ENCODE assay signal across 8 mouse cellular contexts in the genomic region with DNA sequence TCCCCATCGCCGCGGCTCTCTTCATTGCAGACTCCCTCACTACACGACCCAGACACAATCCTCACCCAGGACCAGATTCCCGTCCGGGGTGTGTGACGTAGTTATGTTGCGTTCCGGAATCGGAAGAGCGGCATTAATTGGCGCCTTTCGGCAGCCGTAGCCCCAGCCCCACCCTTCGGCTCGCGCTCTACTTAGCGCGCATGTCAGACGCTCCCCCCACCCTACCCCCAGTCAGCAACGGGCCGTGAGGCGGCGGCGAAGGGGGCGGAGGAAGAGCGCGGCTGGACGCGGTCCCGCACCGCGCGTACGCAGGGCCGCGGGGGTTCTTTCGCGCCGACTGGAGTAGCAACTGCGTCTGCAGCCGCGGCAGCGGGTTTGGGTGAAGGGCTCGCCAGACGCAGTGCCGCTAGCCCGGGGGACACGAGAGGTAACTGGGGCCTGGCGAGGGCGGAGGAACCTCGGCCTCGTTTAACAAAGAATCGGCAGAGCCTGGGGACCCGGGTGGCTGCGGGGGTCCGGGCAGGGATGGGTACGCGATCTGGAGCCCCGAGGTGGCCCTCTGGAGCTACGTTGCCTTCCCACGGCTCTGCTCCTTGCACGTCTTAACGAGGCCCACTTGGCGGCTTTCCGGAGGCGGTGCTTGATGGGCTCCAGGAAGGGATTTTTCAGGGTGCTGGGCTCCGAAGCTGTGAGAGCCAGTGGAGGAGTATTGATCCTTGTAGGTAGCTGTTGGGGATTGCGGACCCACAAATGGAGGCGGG. TPM values are rescaled to one million over a fixed set of nuclear protein-coding genes. Genes with fewer than 3 reads are reported as not detected.
DNase-seq lines count a peak whose midpoint lies in the region; ATAC-seq lines count a peak whose summit lies in the region.

Gene Ddx42, plus strand, starts transcription at position 197 of the 761 bp plus-strand sequence.

- H3K9ac ChIP-seq in kidney, embryonic 15.5 days: peak within 1 kb of the TSS; percentile 99

- H3K27me3 ChIP-seq in heart, embryonic 10.5 days (ENCODE audit: insufficient read depth, poor library complexity, severe bottlenecking): no peaks in the 10 kb centered on the region
- H3K27me3 ChIP-seq in kidney, embryonic 15.5 days: no peaks in the 10 kb centered on the region

- under 1% methylated on average over 70 of the region's 70 CpGs for WGBS in heart, embryonic 10.5 days
- WGBS in kidney, embryonic 15.5 days: under 1% methylated on average over 70 of the region's 70 CpGs

- peaks cover 21% of the 10 kb centered on the region for H3K4me1 ChIP-seq in heart, embryonic 10.5 days
- peaks cover 28% of the 10 kb centered on the region for H3K4me1 ChIP-seq in kidney, embryonic 15.5 days

- peak; percentile 92 for DNase-seq in B cell, adult 2 months
- peak; percentile 99 for DNase-seq in brain, adult 2 months (ENCODE audit: low read depth, low spot score)
- DNase-seq in heart, embryonic 10.5 days (ENCODE audit: low spot score): peak; percentile 96
- DNase-seq in liver: peak; percentile 94
- DNase-seq in spleen, postnatal 4 days (ENCODE audit: low spot score in 2 of 2): peak; percentile 88 to 93

- H3K9me3 ChIP-seq in heart, embryonic 10.5 days: no peaks in the 10 kb centered on the region
- H3K9me3 ChIP-seq in kidney, embryonic 15.5 days (replicated peaks): no peaks in the 10 kb centered on the region

- ATAC-seq in erythroblast, adult 5-6 weeks (replicated peaks; ENCODE audit: low FRiP score, poor library complexity, severe bottlenecking): peak; percentile 82
- peak; percentile 96 for ATAC-seq in kidney, embryonic 15.5 days (replicated peaks; ENCODE audit: low FRiP score)
- peak; percentile 82 for ATAC-seq in monocyte, adult 5-6 weeks (replicated peaks; ENCODE audit: insufficient number of reproducible peaks, low FRiP score, low TSS enrichment, poor library complexity, severe bottlenecking)

- H3K27ac ChIP-seq in heart, embryonic 10.5 days: peak within 1 kb of the TSS; percentile 97
- H3K27ac ChIP-seq in kidney, embryonic 15.5 days: peak within 1 kb of the TSS; percentile 98

- H3K4me2 ChIP-seq in kidney, embryonic 15.5 days: peak within 1 kb of the TSS; percentile 66

- peaks cover 13% of the 10 kb centered on the region for H3K36me3 ChIP-seq in heart, embryonic 10.5 days
- H3K36me3 ChIP-seq in kidney, embryonic 15.5 days: peaks cover 16% of the 10 kb centered on the region

- H3K4me3 ChIP-seq in heart, embryonic 10.5 days: peak within 1 kb of the TSS; percentile 93
- H3K4me3 ChIP-seq in kidney, embryonic 15.5 days (replicated peaks): peak within 1 kb of the TSS; percentile 97

RNA-seq across cellular contexts. Expression of gene Ddx42, which starts in this region (rescaled TPM):
- total RNA-seq in erythroblast, adult 5-6 weeks (2015; ENCODE audit: low replicate concordance): 13.4 and 14.6 TPM in 2 replicates
- total RNA-seq in erythroblast, adult 5-6 weeks (2017; ENCODE audit: low replicate concordance): 18.8 and 35.8 TPM in 2 replicates
- polyA plus RNA-seq in heart, embryonic 10.5 days (2016; fragmentation: Nextera tagmentation; extraction: Ambion mirVana): 63.7 and 70.3 TPM in 2 replicates
- 75.9 and 77.8 TPM in 2 replicates for polyA plus RNA-seq in kidney, embryonic 15.5 days (2015; fragmentation: Nextera tagmentation; extraction: Ambion mirVana)
- 90.8 to 119 TPM (median 99.4 TPM) in 3 replicates for total RNA-seq in monocyte, adult 5-6 weeks (2017)

Comparison
In these comparisons a context has a peak if more than half of its experiments do, and no peak if none do; other contexts are left out.
1. Peak in every context shown above with its lines: DNase-seq, ATAC-seq, H3K4me3 ChIP-seq and H3K27ac ChIP-seq.